Comparison of ENCODE assay signal across 7 mouse cellular contexts in genomic region chr6:115675166-115675507, GRCm38 (mm10). TPM values are rescaled to one million over a fixed set of nuclear protein-coding genes. Genes with fewer than 3 reads are reported as not detected.
A peak's percentile ranks its signal among the peaks of the same experiment; 100 is the strongest.
DNase-seq lines count a peak whose midpoint lies in the region; ATAC-seq and TF ChIP-seq lines count a peak whose summit lies in the region.

No protein-coding gene starts in this region.

- ATAC-seq in neural tube, embryonic 11.5 days (ENCODE audit: insufficient read depth, low FRiP score, low TSS enrichment), result no peak
- no peak for ATAC-seq in embryonic facial prominence, embryonic 14.5 days (ENCODE audit: low read depth)
- no peak for ATAC-seq in hindbrain, embryonic 13.5 days (ENCODE audit: low FRiP score)
- ATAC-seq in liver, embryonic 12.5 days, result no peak
- no peak for ATAC-seq in stomach, postnatal 0 days (ENCODE audit: low FRiP score, low TSS enrichment)

- no peak for DNase-seq in neural tube, embryonic 11.5 days (ENCODE audit: low spot score)
- no peak for DNase-seq in neural tube, embryonic 10.5 days (ENCODE audit: extremely low spot score, low spot score)
- no peak for DNase-seq in embryonic facial prominence, embryonic 14.5 days (ENCODE audit: low spot score)
- DNase-seq in stomach, postnatal 0 days (ENCODE audit: low spot score), result peak; percentile 35
- no peak for DNase-seq in layer of hippocampus, adult 9-10 months (ENCODE audit: low spot score)

- no peaks in the 10 kb centered on the region for H3K27me3 ChIP-seq in neural tube, embryonic 11.5 days (ENCODE audit: control insufficient read depth, insufficient read depth, low read length)
- H3K27me3 ChIP-seq in embryonic facial prominence, embryonic 14.5 days (replicated peaks; ENCODE audit: control insufficient read depth, insufficient read depth, low read length), result no peaks in the 10 kb centered on the region
- H3K27me3 ChIP-seq in hindbrain, embryonic 13.5 days, result no peaks in the 10 kb centered on the region
- H3K27me3 ChIP-seq in liver, embryonic 12.5 days (replicated peaks), result no peaks in the 10 kb centered on the region
- H3K27me3 ChIP-seq in stomach, postnatal 0 days (ENCODE audit: control insufficient read depth, insufficient read depth, low read length), result no peaks in the 10 kb centered on the region

- peak overlapping the region; percentile 95 for H3K27ac ChIP-seq in neural tube, embryonic 11.5 days (ENCODE audit: low read depth, low read length)
- peak overlapping the region; percentile 99 for H3K27ac ChIP-seq in embryonic facial prominence, embryonic 14.5 days (replicated peaks; ENCODE audit: low read depth, low read length)
- H3K27ac ChIP-seq in hindbrain, embryonic 13.5 days, result peak overlapping the region; percentile 99
- H3K27ac ChIP-seq in liver, embryonic 12.5 days, result no peak overlapping the region; the same call in 1 of the 2 replicates
- peak overlapping the region; percentile 99 for H3K27ac ChIP-seq in stomach, postnatal 0 days (replicated peaks)

- H3K9me3 ChIP-seq in neural tube, embryonic 11.5 days (ENCODE audit: control insufficient read depth, low read length), result no peaks in the 10 kb centered on the region
- H3K9me3 ChIP-seq in embryonic facial prominence, embryonic 14.5 days (ENCODE audit: control insufficient read depth, low read length), result no peaks in the 10 kb centered on the region
- no peaks in the 10 kb centered on the region for H3K9me3 ChIP-seq in hindbrain, embryonic 13.5 days
- no peaks in the 10 kb centered on the region for H3K9me3 ChIP-seq in liver, embryonic 12.5 days (replicated peaks)
- no peaks in the 10 kb centered on the region for H3K9me3 ChIP-seq in stomach, postnatal 0 days (ENCODE audit: control insufficient read depth, low read length)

- no peak for TF ChIP-seq EP300 in stomach, postnatal 0 days (optimal IDR thresholded peaks at IDR 0.05)

- no peak for TF ChIP-seq CTCF in stomach, postnatal 0 days (IDR thresholded peaks at IDR 0.05; ENCODE audit: low read depth)

- H3K4me2 ChIP-seq in neural tube, embryonic 11.5 days (ENCODE audit: low read depth), result peak overlapping the region; percentile 82
- H3K4me2 ChIP-seq in embryonic facial prominence, embryonic 14.5 days (ENCODE audit: low read depth, low read length), result peak overlapping the region; percentile 88
- H3K4me2 ChIP-seq in hindbrain, embryonic 13.5 days, result peak overlapping the region; percentile 87
- peak overlapping the region; percentile 88 for H3K4me2 ChIP-seq in liver, embryonic 12.5 days
- peak overlapping the region; percentile 85 for H3K4me2 ChIP-seq in stomach, postnatal 0 days (replicated peaks; ENCODE audit: low read depth)

- 1% methylated on average over 13 of the region's 13 CpGs for WGBS in neural tube, embryonic 11.5 days
- WGBS in embryonic facial prominence, embryonic 14.5 days, result under 1% methylated on average over 13 of the region's 13 CpGs
- 1% methylated on average over 13 of the region's 13 CpGs for WGBS in hindbrain, embryonic 13.5 days
- WGBS in liver, embryonic 12.5 days (ENCODE audit: insufficient replicate concordance), result 2% methylated on average over 13 of the region's 13 CpGs
- whole genome bisulfite sequencing in stomach, postnatal 0 days, result under 1% methylated on average over 13 of the region's 13 CpGs

- no peaks in the 10 kb centered on the region for H3K36me3 ChIP-seq in neural tube, embryonic 11.5 days (ENCODE audit: control insufficient read depth, insufficient read depth, low read length)
- H3K36me3 ChIP-seq in embryonic facial prominence, embryonic 14.5 days (ENCODE audit: control insufficient read depth, insufficient read depth, low read length), result no peaks in the 10 kb centered on the region
- H3K36me3 ChIP-seq in hindbrain, embryonic 13.5 days, result no peaks in the 10 kb centered on the region
- H3K36me3 ChIP-seq in liver, embryonic 12.5 days, result no peaks in the 10 kb centered on the region
- no peaks in the 10 kb centered on the region for H3K36me3 ChIP-seq in stomach, postnatal 0 days (ENCODE audit: control insufficient read depth, insufficient read depth, low read length)

- peaks cover 8% of the 10 kb centered on the region for H3K4me1 ChIP-seq in neural tube, embryonic 11.5 days (ENCODE audit: control insufficient read depth, insufficient read depth, low read length)
- H3K4me1 ChIP-seq in embryonic facial prominence, embryonic 14.5 days (ENCODE audit: control insufficient read depth, insufficient read depth, low read length), result peaks cover 20% of the 10 kb centered on the region
- H3K4me1 ChIP-seq in hindbrain, embryonic 13.5 days (replicated peaks), result peaks cover 37% of the 10 kb centered on the region
- H3K4me1 ChIP-seq in liver, embryonic 12.5 days, result peaks cover 66% of the 10 kb centered on the region
- no peaks in the 10 kb centered on the region for H3K4me1 ChIP-seq in stomach, postnatal 0 days (replicated peaks; ENCODE audit: control insufficient read depth, insufficient read depth)

- peak overlapping the region; percentile 100 for H3K9ac ChIP-seq in neural tube, embryonic 11.5 days (ENCODE audit: low read length)
- peak overlapping the region; percentile 100 for H3K9ac ChIP-seq in embryonic facial prominence, embryonic 14.5 days (ENCODE audit: low read depth, low read length)
- H3K9ac ChIP-seq in hindbrain, embryonic 13.5 days, result peak overlapping the region; percentile 100
- peak overlapping the region; percentile 98 for H3K9ac ChIP-seq in liver, embryonic 12.5 days
- H3K9ac ChIP-seq in stomach, postnatal 0 days (ENCODE audit: low read length), result peak overlapping the region; percentile 99

- H3K4me3 ChIP-seq in neural tube, embryonic 11.5 days (ENCODE audit: low read depth, low read length), result peak overlapping the region; percentile 100
- H3K4me3 ChIP-seq in embryonic facial prominence, embryonic 14.5 days (ENCODE audit: low read depth, low read length), result peak overlapping the region; percentile 100
- H3K4me3 ChIP-seq in hindbrain, embryonic 13.5 days, result peak overlapping the region; percentile 78
- peak overlapping the region; percentile 91 for H3K4me3 ChIP-seq in liver, embryonic 12.5 days
- peak overlapping the region; percentile 100 for H3K4me3 ChIP-seq in stomach, postnatal 0 days (ENCODE audit: low read depth, low read length)

RNA-seq across cellular contexts. Expression of gene Raf1, which starts 1.3 kb away (rescaled TPM):
- 158 and 161 TPM in 2 replicates for polyA plus RNA-seq in neural tube, embryonic 11.5 days (2014; fragmentation: Nextera tagmentation; extraction: Ambion mirVana)
- 98.6 and 112 TPM in 2 replicates for polyA plus RNA-seq in embryonic facial prominence, embryonic 14.5 days (2014; fragmentation: Nextera tagmentation; extraction: Ambion mirVana)
- 147 and 149 TPM in 2 replicates for polyA plus RNA-seq in hindbrain, embryonic 13.5 days (2015; fragmentation: Nextera tagmentation; extraction: Ambion mirVana)
- polyA plus RNA-seq in liver, embryonic 12.5 days (2016; fragmentation: Nextera tagmentation; extraction: Ambion mirVana), result 52.4 and 53.2 TPM in 2 replicates
- 67.1 and 70.8 TPM in 2 replicates for polyA plus RNA-seq in stomach, postnatal 0 days (2015; fragmentation: Nextera tagmentation; extraction: Ambion mirVana)
